Comparison of ENCODE assay signal across 7 mouse cellular contexts in genomic region chr17:35077786-35078233, GRCm38 (mm10). TPM values are rescaled to one million over a fixed set of nuclear protein-coding genes. Genes with fewer than 3 reads are reported as not detected.
DNase-seq lines count a peak whose midpoint lies in the region; ATAC-seq and TF ChIP-seq lines count a peak whose summit lies in the region.

Gene Ly6g6d (minus strand): TSS chr17:35078065.

- H3K27me3 ChIP-seq in kidney, adult 2 months (replicated peaks; ENCODE audit: control insufficient read depth, insufficient read depth, low read length) = no peaks in the 10 kb centered on the region
- H3K27me3 ChIP-seq in lung, embryonic 14.5 days (ENCODE audit: insufficient read depth, low read length) = no peaks in the 10 kb centered on the region

- WGBS in kidney, adult 2 months = 0% methylated on average over 14 of the region's 14 CpGs
- WGBS in lung, embryonic 14.5 days = 10% methylated on average over 14 of the region's 14 CpGs
- WGBS in olfactory bulb, adult 2 months = 22% methylated on average over 14 of the region's 14 CpGs

- H3K9me3 ChIP-seq in ES-E14 (ENCODE audit: control insufficient read depth, insufficient read depth, low read depth, low read length) = no peaks in the 10 kb centered on the region
- H3K9me3 ChIP-seq in lung, embryonic 14.5 days (ENCODE audit: low read depth, low read length) = no peaks in the 10 kb centered on the region

- DNase-seq in ES-E14 (ENCODE audit: low read depth, low spot score) = no peak
- DNase-seq in kidney, adult 2 months = peak; percentile 83
- DNase-seq in lung, embryonic 14.5 days = peak; percentile 60
- no peak for DNase-seq in thymus, postnatal 36 days

- peak; percentile 32; the same call in 1 of the 2 replicates for TF ChIP-seq CTCF in bone marrow macrophage, adult 2 months (IDR thresholded peaks at IDR 0.05; ENCODE audit: low read depth, low read length)
- TF ChIP-seq CTCF in kidney, adult 2 months (conservative IDR thresholded peaks at IDR 0.05; ENCODE audit: insufficient read depth, insufficient read length, low read depth, low read length) = peak; percentile 69
- TF ChIP-seq CTCF in lung, embryonic 14.5 days (IDR thresholded peaks at IDR 0.05; ENCODE audit: low read depth) = peak; percentile 65
- no peak for TF ChIP-seq CTCF in olfactory bulb, adult 2 months (IDR thresholded peaks at IDR 0.05; ENCODE audit: insufficient read depth, low read depth, low read length)

- H3K9ac ChIP-seq in ES-E14 (ENCODE audit: insufficient read depth, low read depth, low read length, poor library complexity, severe bottlenecking) = peak within 1 kb of the TSS; percentile 61
- peak within 1 kb of the TSS; percentile 44 for H3K9ac ChIP-seq in lung, embryonic 14.5 days

- ATAC-seq in granulocyte monocyte progenitor cell, adult 5-6 weeks (replicated peaks; ENCODE audit: poor library complexity, severe bottlenecking) = peak; percentile 73
- peak; percentile 75 for ATAC-seq in lung, embryonic 14.5 days (ENCODE audit: insufficient read depth)

- peak within 1 kb of the TSS; percentile 54 for H3K4me2 ChIP-seq in lung, embryonic 14.5 days

- peak within 1 kb of the TSS; percentile 52 to 54 for H3K4me3 ChIP-seq in ES-E14 (ENCODE audit: insufficient read depth in 1 of 2, low read depth in 1 of 2, low read length in 2 of 2, poor library complexity in 1 of 2, severe bottlenecking in 1 of 2)
- peak within 1 kb of the TSS; percentile 37 for H3K4me3 ChIP-seq in bone marrow macrophage, adult 2 months (ENCODE audit: insufficient read depth, low read length)
- H3K4me3 ChIP-seq in kidney, adult 2 months (ENCODE audit: insufficient read depth, low read depth, low read length) = peak within 1 kb of the TSS; percentile 66
- peak within 1 kb of the TSS; percentile 21 for H3K4me3 ChIP-seq in lung, embryonic 14.5 days (ENCODE audit: low read depth, low read length)
- H3K4me3 ChIP-seq in olfactory bulb, adult 2 months (ENCODE audit: insufficient read depth, low read depth, low read length) = peak within 1 kb of the TSS; percentile 20

- in situ Hi-C loops in ES-E14 (cut with MboI; ENCODE audit: low sequenced_read_pairs in 2 of 2, unreplicated experiment in 2 of 2) = no loop called here

- H3K36me3 ChIP-seq in ES-E14 (ENCODE audit: control insufficient read depth, insufficient read depth, low read length, poor library complexity, severe bottlenecking) = no peaks in the 10 kb centered on the region
- H3K36me3 ChIP-seq in kidney, adult 2 months (ENCODE audit: control insufficient read depth, insufficient read depth, low read length) = no peaks in the 10 kb centered on the region
- H3K36me3 ChIP-seq in lung, embryonic 14.5 days (ENCODE audit: insufficient read depth) = no peaks in the 10 kb centered on the region

- no peak for TF ChIP-seq POLR2A in bone marrow macrophage, adult 2 months (IDR thresholded peaks at IDR 0.05; ENCODE audit: borderline replicate concordance, low read depth, low read length)
- TF ChIP-seq POLR2A in kidney, adult 2 months (IDR thresholded peaks at IDR 0.05; ENCODE audit: low read depth, low read length) = peak; percentile 46
- TF ChIP-seq POLR2A in olfactory bulb, adult 2 months (IDR thresholded peaks at IDR 0.05; ENCODE audit: insufficient read depth, low read depth, low read length) = no peak

- H3K27ac ChIP-seq in ES-E14 (ENCODE audit: insufficient read depth, low read depth, low read length, poor library complexity, severe bottlenecking) = peak within 1 kb of the TSS; percentile 90
- no peak within 1 kb of the TSS for H3K27ac ChIP-seq in bone marrow macrophage, adult 2 months (ENCODE audit: insufficient read depth, low read depth, low read length)
- peak within 1 kb of the TSS; percentile 81 for H3K27ac ChIP-seq in kidney, adult 2 months (ENCODE audit: insufficient read depth, low read depth, low read length)
- H3K27ac ChIP-seq in lung, embryonic 14.5 days (ENCODE audit: low read depth) = peak within 1 kb of the TSS; percentile 69; the same call in 1 of the 2 replicates
- no peak within 1 kb of the TSS for H3K27ac ChIP-seq in olfactory bulb, adult 2 months (ENCODE audit: insufficient read depth, low read depth, low read length)

- H3K4me1 ChIP-seq in ES-E14 (ENCODE audit: control insufficient read depth in 2 of 2, insufficient read depth in 2 of 2, low read length in 2 of 2, poor library complexity in 1 of 2) = peaks cover 11 to 17% of the 10 kb centered on the region in 2 experiments
- H3K4me1 ChIP-seq in bone marrow macrophage, adult 2 months (ENCODE audit: control insufficient read depth, insufficient read depth, low read length) = peaks cover 24% of the 10 kb centered on the region
- peaks cover 10% of the 10 kb centered on the region; the same call in 1 of the 2 replicates for H3K4me1 ChIP-seq in kidney, adult 2 months (ENCODE audit: control insufficient read depth, insufficient read depth, low read length)
- H3K4me1 ChIP-seq in lung, embryonic 14.5 days (ENCODE audit: insufficient read depth) = 0 out of 2 replicates have a peak, but pooled peaks cover 4% of the 10 kb centered on the region
- H3K4me1 ChIP-seq in olfactory bulb, adult 2 months (ENCODE audit: control insufficient read depth, insufficient read depth, low read length) = peaks cover 10% of the 10 kb centered on the region; the same call in 1 of the 2 replicates

TF ChIP-seq in ES-E14, 5 proteins besides CTCF, POLR2A, EP300 and RAD21:
- TF ChIP-seq CHD2 (IDR thresholded peaks at IDR 0.05; ENCODE audit: low read depth, low read length) (no peak), ZNF384 (IDR thresholded peaks at IDR 0.05; ENCODE audit: low read depth, low read length) (no peak), HCFC1 (IDR thresholded peaks at IDR 0.05; ENCODE audit: borderline replicate concordance, insufficient read depth, low read length) (no peak), ZC3H11A (IDR thresholded peaks at IDR 0.05; ENCODE audit: borderline replicate concordance, low read depth, low read length) (no peak), MAFK (IDR thresholded peaks at IDR 0.05; ENCODE audit: insufficient read depth, low read depth, low read length) (no peak)

RNA-seq across cellular contexts. Expression of gene Ly6g6d, which starts in this region (rescaled TPM):
- 1.6 and 4.9 TPM in 2 replicates for total RNA-seq in ES-E14 (2012; rRNA removed)
- 1.0 TPM in 1 of 2 replicates, not detected in the other for polyA plus RNA-seq in bone marrow macrophage, adult 2 months (2012; ENCODE audit: insufficient read depth, insufficient read length, missing spikeins)
- not detected in 2 replicates for total RNA-seq in granulocyte monocyte progenitor cell, adult 5-6 weeks (2014; fragmentation: Nextera tagmentation)
- total RNA-seq in granulocyte monocyte progenitor cell, adult 5-6 weeks (2017) = not detected in 2 replicates
- polyA plus RNA-seq in kidney, adult 2 months (2012; rRNA removed) = 8.1 and 8.9 TPM in 2 replicates
- 2.7 and 4.0 TPM in 2 replicates for polyA plus RNA-seq in lung, embryonic 14.5 days (2014; fragmentation: Nextera tagmentation; extraction: Ambion mirVana)
- not detected in 2 replicates for polyA plus RNA-seq in olfactory bulb, adult 2 months (2012; ENCODE audit: insufficient read depth, insufficient read length, low replicate concordance, missing spikeins)

Comparison
In these comparisons a context has a peak if more than half of its experiments do, and no peak if none do; other contexts are left out.
1. Peak in ATAC-seq in granulocyte monocyte progenitor cell, adult 5-6 weeks; RNA of the gene not detected or under 1 TPM.
2. DNase-seq: peak in kidney, adult 2 months (single experiment) and lung, embryonic 14.5 days (single experiment); none in ES-E14 (single experiment) and thymus, postnatal 36 days (0 of 2).
3. H3K27ac ChIP-seq: peak in ES-E14 (single experiment), kidney, adult 2 months (single experiment) and lung, embryonic 14.5 days (single experiment); none in bone marrow macrophage, adult 2 months (single experiment) and olfactory bulb, adult 2 months (single experiment).
4. Peak in every context shown above with its lines, with median percentiles within 50 percentile points of each other: H3K4me3 ChIP-seq.